Mouse (Mus musculus) right cerebral cortex, adult 18-20 months (tissue): ENCODE results near the gene Spats1.
"Not testable (repeated sequence)": the region's sequence is repeated elsewhere in the genome, so short reads cannot be mapped to it uniquely, and the experiment has no call there.

Experiments
- DNase-seq: peaks from one replicate; pipeline ENCODE4 v3.0.0; 2022; ENCODE audit warnings: mixed read lengths

Spats1 gene

DNA sequence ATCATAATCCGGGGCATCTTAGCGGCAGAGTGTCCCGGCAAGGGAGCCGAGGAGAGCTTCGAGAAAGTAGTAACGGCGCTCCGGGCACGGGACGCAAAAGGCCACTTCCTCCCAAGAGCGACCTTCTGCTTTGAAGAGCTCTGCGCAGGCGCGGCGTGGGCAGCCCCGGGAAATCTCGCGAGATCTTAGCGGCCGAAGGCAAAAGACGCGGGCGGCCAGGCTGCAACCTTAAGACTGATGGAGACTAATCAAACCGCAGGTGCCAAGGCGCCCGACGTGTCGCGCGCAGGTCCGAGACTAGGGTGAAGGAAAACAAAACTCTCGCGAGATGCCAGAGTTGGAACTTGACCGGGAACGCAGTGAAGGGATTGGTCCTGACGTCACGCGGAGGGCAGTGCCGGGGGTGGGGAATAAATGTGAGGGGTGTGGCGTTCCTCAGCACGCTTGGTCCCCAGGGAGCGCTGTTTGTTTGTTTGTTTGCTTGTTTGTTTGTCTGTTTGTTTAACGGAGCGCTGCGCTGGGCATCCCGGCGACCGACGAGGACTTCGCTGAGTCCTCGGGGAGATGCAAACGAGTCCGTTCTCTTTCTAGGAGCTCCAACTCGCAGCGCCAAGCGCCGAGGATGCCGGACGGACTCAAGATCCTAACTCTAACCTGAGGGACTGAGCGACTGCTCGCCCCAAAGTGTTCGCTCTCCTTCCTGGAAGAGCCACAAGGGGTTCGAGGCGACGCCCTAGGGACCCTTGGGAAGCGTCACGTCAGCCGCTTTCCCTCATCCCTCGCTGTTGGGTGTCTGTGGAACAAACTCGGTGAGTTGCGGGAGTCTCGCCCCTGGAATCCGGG lies 41.6 kb downstream of the Spats1 start, which contains the start of gene Cdc5l:
TSS of gene Cdc5l (minus strand) at position 319 of the 843 bp plus-strand sequence.
- DNase-seq = peak; percentile 97

DNA sequence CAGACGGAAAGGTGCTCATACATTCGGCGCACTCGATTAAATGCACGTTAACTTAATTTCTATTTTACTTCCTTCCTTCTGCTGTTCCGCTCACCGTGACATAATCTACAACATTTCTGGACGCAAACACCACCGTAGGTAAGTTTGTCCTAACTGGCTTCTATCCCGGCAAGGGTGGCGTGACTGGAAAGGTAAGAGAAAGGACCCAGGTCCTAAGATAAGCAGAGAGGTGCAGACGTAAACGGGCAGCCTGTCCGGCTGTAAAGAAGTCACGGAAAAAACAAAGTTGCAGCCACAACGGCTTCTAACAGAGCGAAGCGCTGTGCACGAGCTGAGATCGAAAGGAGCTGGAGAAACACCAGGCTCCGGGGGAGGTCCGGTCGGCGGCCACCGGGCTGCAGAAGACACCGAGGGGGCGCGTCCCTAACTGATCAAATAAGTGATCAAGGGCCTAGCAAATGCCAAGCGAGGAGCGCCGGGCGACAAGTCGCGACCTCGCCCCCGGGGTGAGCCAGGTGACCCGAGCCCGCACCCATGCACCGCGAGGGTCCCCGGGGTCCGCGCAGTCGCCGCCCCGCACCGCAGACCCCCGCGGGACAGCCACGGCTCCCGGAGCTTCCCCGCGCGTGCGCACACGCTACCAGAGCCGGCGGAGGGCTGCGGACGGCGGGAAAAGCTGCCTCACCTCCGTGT lies 42.4 kb downstream of the Spats1 start:
- DNase-seq = no peak

DNA sequence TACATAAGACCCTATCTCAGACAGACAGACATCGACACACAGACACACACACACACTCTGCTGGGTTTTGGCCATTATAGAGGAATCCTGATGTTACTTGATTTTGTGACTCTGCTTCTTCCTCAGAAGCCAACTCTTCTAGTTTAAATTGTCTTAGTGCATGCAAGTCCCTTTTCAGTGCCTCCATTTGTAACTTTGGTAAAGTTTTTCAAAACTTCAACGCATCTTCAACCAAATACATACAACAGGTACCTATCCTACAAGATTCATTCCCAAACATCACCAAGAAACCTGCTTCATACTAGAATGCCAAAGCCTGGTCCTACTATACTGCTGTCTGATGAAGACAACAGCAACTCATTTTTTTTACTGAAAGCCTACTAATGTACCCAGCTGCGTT lies 43.2 kb downstream of the Spats1 start:
- no peak for DNase-seq

DNA sequence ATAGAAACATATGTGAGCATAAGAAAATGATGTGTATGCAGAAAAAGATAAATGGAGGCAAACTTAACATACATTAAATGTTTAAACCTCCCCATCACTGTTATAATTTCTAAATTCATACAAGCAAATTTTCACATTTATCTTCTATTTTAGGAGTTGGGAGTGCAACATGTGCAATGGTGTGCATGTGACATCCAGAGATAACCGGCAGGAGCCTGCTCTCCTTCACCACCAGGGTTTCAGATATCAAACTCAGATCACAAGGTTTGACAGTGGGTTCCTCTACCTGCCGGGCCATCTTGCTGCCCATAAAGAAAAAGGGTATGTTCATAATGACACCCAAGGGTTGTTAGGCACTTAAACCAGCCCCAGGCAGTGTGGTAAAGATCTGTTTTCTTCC lies 57.8 kb downstream of the Spats1 start:
- no peak for DNase-seq

DNA sequence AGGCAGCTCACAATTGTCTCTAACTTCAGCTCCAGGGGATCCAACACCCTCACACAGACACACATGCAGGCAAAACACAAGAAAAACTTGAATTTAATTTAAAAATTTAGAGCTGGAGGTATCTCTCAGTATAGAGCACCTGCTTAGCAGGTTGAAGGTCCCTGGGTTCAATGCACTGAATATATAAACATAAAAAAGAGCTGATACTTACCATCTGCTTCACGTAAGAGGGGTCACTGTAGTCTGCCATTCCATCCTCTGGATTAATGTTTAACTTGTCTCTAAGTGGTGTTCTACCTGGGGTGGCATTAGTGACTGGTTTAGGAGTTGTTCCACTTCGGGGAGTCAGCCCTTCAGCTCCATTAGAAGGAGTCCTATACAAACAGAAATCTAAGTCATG lies 63.6 kb downstream of the Spats1 start:
- not testable (repeated sequence) for DNase-seq

DNA sequence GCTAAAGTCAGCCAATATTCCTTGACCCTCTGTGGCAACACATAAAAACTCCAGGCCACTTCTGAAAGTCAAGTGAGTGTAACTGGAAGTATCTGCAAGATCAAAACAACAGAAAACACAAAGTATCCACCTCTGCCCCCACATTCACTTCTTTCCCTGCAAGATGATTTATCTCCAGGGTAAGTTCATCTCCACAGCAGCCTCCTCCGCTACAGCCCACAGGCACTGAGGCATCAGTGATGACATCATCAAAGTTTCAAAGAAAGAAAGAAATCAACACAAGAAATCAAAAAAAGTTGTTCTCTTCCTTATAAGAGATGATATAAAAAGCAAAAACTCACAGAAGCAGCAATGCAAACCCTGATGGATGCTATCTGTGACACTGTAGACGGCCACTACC lies 66.5 kb downstream of the Spats1 start:
- DNase-seq = peak; percentile 43

DNA sequence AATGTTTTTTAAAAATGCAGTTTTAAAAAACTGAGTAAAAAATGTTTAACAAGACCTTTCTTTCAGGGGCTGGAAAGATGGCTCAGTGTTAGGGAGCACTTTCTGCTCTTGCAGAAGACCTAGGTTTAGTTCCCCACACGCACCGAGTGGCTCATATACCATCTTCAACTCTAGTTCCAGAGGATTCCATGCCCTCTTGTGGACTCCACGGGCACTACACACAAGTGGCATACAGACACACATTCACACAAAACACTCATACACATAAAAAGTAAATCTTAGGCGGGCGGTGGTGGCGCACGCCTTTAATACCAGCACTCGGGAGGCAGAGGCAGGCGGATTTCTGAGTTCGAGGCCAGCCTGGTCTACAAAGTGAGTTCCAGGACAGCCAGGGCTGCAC lies 68.9 kb downstream of the Spats1 start:
- DNase-seq = no peak

DNA sequence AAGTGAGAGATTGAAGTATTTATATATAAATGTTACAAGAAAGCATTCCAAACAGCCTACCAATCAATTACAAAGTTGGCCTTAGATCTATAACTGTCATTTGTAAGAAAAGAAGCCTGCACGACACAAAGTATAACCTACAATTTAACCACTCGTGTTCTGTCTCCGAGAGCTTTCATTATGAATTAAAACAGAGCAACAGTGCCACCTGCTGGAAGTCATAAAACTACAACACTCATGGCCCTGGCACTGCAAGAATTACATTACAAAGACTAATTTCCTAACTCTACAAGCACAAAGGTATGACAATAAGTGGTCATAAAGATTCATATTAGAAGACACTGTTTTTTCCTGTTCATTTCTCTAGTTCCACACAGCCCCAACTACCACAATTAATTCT lies 72.0 kb downstream of the Spats1 start:
- DNase-seq = peak; percentile 55

DNA sequence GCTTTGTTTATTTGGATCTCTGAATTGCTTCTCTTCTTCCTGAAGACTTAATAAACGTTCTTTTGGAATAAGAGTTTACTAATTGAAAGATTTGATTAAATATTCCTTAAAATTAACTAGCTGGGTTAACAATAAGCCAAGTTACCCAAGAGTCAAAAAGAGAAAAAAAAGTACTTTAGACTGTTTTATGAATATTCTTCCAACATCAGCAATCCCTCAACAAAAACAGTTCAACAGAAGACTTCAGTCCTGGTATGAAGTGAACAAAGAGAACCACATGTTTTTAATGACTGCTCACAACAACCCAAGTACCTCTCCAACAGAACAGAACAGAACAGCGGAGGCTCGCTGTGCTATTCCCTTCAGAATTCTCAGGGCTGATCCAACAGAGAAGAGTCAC lies 72.6 kb downstream of the Spats1 start:
- DNase-seq = no peak

DNA sequence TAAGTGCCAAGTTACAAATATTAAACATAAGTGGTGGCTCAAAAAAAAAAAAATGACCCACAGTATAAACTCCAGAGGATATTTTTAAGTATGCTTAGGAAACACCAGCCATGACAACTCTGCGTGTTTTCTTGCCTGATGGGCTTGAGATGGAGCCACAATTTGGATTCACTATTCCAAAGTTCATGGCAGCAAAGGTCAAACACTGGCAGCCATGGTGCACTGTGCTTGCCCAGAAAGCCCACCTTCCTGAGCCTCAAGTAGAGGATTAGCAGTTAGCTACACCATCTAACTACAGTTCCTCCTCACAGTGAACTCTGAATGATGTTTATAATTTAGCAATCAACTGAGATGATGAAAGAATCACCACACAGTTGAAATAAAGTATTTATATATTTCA lies 73.1 kb downstream of the Spats1 start:
- no peak for DNase-seq

DNA sequence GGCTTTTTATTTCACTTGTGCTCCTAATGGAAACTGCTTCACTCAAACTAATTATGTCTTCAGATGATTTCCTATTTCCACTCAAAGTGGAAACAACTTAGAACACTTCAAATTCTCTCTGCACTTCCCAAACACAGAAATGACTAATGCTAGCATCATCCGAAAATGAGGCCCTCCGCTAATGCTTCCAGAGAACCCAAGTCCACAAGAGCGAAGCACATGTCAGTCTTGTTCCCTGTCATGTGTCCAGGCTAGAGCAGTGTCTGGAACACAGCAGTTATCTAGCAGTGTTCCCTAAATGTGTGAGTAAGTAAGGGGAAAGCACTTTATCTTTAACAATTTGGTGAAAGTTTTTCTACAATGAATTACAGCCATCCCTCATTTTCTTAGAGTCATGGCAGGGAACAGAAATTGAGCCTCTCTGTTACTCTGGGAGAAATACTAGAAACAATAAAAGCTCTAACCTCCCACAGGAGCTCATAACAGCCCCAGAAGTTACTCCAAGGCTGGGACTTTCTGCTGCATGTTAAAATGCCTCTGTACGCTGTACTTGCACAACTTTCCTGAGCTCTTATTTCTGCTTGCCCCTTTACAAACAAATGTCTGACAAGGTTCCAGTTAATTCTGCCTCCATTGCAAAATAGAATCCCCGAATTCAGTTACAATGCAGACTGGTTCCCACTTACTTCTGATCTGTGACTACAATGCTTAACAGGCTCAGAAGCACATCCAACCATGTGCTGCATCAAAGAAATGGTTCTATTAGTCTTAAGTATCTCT lies 73.9 kb downstream of the Spats1 start:
- DNase-seq = no peak

DNA sequence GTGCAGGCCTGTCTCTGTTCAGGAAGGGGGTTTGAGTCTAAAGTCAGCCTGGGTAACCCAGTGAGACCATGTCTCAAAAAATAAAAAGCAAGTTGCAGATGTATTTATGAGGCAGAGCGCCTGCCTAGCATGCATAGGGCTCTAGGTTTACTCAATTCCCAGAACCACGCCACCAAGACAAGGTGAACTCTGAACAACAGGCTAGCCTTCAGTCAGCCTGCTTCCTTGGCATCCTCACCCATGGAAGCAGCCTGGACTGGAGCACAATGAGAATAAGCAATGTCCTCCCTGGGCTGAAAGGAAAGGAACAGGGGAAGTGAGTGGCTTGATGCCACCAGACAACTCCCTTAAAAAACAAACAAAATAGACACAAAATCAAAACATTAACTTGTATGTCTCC lies 77.2 kb downstream of the Spats1 start:
- DNase-seq = no peak

DNA sequence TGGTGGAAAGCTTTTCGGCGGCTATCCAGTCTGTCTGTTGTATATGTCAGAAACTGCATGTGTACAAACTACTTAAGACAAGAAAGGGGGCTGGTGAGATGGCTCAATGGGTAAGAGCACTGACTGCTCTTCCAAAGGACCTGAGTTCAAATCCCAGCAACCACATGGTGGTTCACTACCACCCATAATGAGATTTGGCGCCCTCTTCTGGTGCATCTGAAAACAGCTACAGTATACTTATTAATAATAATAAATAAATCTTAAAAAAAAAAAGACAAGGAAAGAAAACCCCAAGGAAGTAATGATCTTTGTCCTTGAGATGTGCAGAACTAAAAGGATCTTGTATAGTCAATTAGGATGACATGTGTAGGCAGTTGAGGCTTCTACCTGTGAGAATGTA lies 77.7 kb downstream of the Spats1 start:
- DNase-seq = no peak

DNA sequence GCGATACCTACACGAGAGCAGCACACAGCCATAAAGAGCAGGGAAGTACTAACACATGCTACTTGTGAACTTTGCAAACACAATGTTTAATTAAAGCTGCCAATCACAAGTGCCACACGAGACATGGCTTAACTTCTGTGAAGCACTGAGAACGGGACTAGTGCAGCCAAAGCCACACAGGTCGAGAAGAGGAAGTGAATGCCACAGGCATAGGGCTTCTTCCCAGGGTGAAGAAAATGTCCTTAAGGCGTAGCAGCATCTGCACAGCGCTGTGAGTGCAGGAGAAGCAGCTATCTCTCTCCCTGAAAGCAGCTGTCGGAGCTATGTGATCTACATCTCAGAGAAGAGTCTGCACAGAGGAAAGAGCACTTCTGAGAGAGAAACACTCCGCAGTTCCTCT lies 80.6 kb downstream of the Spats1 start:
- no peak for DNase-seq

DNA sequence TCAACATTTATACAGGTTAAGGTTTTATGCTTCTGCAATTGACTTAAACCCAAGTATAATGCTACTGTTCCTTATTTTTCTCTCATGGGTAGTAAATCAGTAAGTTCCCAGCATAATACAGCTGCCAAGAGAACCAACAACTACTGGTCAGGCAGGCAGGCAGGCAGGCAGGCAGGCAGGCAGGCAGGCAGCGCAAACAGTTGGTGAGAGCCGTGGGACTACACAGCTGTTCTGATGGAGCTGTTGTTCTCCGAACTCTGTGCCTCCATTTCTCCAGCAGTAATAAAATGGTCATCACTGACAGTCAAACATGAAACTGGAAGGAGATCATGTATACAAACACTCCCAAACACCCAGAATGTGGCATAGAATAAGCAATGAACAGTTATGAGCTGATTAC lies 81.5 kb downstream of the Spats1 start:
- DNase-seq = no peak
